Mouse (Mus musculus): ENCODE measurements around the gene Ptger3.

Ptger3 gene

GRCm38 (mm10) chr3:157582626-157583405 is 16.1 kb downstream of the Ptger3 start:
- DNase-seq, result no peak

GRCm38 (mm10) chr3:157597837-157598379 is 31.2 kb downstream of the Ptger3 start:
- DNase-seq, result no peak

- no peak for DNase-seq
These were observed 38.2 kb downstream of the Ptger3 start for GRCm38 (mm10) chr3:157604684-157605410.

GRCm38 (mm10) chr3:157605411-157605740 is 38.7 kb downstream of the Ptger3 start:
- no peak for DNase-seq

GRCm38 (mm10) chr3:157613542-157613941 is 46.9 kb downstream of the Ptger3 start:
- no peak for DNase-seq

GRCm38 (mm10) chr3:157616949-157617348 is 50.3 kb downstream of the Ptger3 start:
- DNase-seq, result no peak

- no peak for DNase-seq
These were observed 60.7 kb downstream of the Ptger3 start for GRCm38 (mm10) chr3:157627407-157627806.

GRCm38 (mm10) chr3:157630671-157631070 is 64.0 kb downstream of the Ptger3 start:
- DNase-seq, result no peak

- no peak for DNase-seq
These were observed 64.7 kb downstream of the Ptger3 start for GRCm38 (mm10) chr3:157631383-157631782.

- no peak for DNase-seq
These were observed 67.7 kb downstream of the Ptger3 start for GRCm38 (mm10) chr3:157634431-157634830.

- DNase-seq, result no peak
These were observed 69.0 kb downstream of the Ptger3 start for GRCm38 (mm10) chr3:157635713-157636112.

GRCm38 (mm10) chr3:157636887-157637286 is 70.2 kb downstream of the Ptger3 start:
- no peak for DNase-seq

- no peak for DNase-seq
These were observed 70.6 kb downstream of the Ptger3 start for GRCm38 (mm10) chr3:157637341-157637740.

- DNase-seq, result no peak
These were observed 74.9 kb downstream of the Ptger3 start for GRCm38 (mm10) chr3:157641634-157642033.

- no peak for DNase-seq
These were observed 94.9 kb downstream of the Ptger3 start for GRCm38 (mm10) chr3:157661622-157662021.

GRCm38 (mm10) chr3:157664486-157665041 is 97.9 kb downstream of the Ptger3 start:
- DNase-seq, result no peak

GRCm38 (mm10) chr3:157665471-157665870 is 98.8 kb downstream of the Ptger3 start:
- no peak for DNase-seq

GRCm38 (mm10) chr3:157666142-157666541 is 99.5 kb downstream of the Ptger3 start:
- no peak for DNase-seq

- DNase-seq, result no peak
These were observed 119.4 kb downstream of the Ptger3 start for GRCm38 (mm10) chr3:157686105-157686504.

GRCm38 (mm10) chr3:157688419-157689162 is 121.9 kb downstream of the Ptger3 start:
- DNase-seq, result no peak
